Mouse (Mus musculus) embryonic facial prominence, embryonic 13.5 days (tissue): ENCODE data around the gene Slc25a3. TPM values are rescaled to one million over a fixed set of nuclear protein-coding genes. Genes with fewer than 3 reads are reported as not detected.

Source experiments
- ATAC-seq: fragments of 200-750 bp; cut with Nextera tagmentation; 2 replicates; pipeline ENCODE4 v1.8.0; 2017; ENCODE audit warnings: low read depth; ENCODE audit not compliant: insufficient number of reproducible peaks, insufficient read depth, low FRiP score, low TSS enrichment
- H3K27ac ChIP-seq: fragments of 300-500 bp; sonication (generic); 2 replicates; pipeline ENCODE4 v1.5.1; 2015; ENCODE audit warnings: moderate library complexity, mild to moderate bottlenecking, inconsistent platforms
- H3K27me3 ChIP-seq: fragments of 300-500 bp; sonication (generic); 2 replicates; pipeline ENCODE4 v1.6.1; 2015; ENCODE audit warnings: mild to moderate bottlenecking, inconsistent platforms
- H3K36me3 ChIP-seq: fragments of 300-500 bp; sonication (generic); 2 replicates; pipeline ENCODE4 v1.6.1; 2015; ENCODE audit warnings: mild to moderate bottlenecking, inconsistent platforms
- H3K4me1 ChIP-seq: fragments of 300-500 bp; sonication (generic); 2 replicates; pipeline ENCODE4 v1.6.1; 2015; ENCODE audit warnings: inconsistent platforms
- H3K4me2 ChIP-seq: fragments of 300-500 bp; sonication (generic); 2 replicates; pipeline ENCODE4 v1.6.1; 2015; ENCODE audit warnings: moderate library complexity, mild to moderate bottlenecking, inconsistent platforms
- H3K4me3 ChIP-seq: fragments of 300-500 bp; sonication (generic); 2 replicates; pipeline ENCODE4 v1.5.1; 2015; ENCODE audit warnings: mild to moderate bottlenecking, inconsistent platforms
- H3K9ac ChIP-seq: fragments of 300-500 bp; sonication (generic); 2 replicates; pipeline ENCODE4 v1.6.1; 2015; ENCODE audit warnings: mild to moderate bottlenecking, inconsistent platforms
- H3K9me3 ChIP-seq: fragments of 300-500 bp; sonication (generic); 2 replicates; pipeline ENCODE4 v1.6.1; 2016; ENCODE audit warnings: inconsistent platforms
- WGBS: fragments of 180-500 bp; shearing (Covaris S2); methylation state at CpG from one replicate; pipeline ENCODE4 v1.1.7; 2015; ENCODE audit warnings: mixed read lengths; 5-methylcytosine and 5-hydroxymethylcytosine counted together
- polyA plus RNA-seq: library from polyadenylated mRNA; unstranded; fragments of >200 nt; fragmentation: Nextera tagmentation; extraction: Ambion mirVana; gene quantifications from 2 replicates; pipeline ENCODE4 v1.2.1, GENCODE M21; 2015

Slc25a3 gene
- polyA plus RNA-seq, 1 experiment from 2014 or later, result 411 TPM

DNA sequence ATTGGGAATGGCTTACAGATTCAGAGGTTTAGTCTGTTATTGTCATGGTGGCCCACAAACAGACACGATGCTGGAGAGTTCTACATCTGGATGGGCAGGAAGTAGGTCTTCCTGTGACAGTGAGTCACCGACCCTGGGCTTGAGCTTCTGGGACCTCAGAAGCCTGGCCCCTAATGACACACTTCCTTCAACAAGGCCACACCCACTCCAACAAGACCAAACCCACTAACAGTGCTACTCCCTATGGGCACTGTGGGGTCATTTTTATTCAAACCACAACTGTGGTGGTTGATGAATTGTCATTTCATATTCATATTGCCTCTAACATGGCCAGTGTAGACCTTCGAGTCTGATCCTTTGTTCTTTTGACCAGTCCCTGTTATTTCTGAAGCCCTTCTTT lies 14.5 kb upstream of the Slc25a3 start:
- no peak overlapping the region for H3K4me2 ChIP-seq
- H3K4me1 ChIP-seq, result 0 out of 2 replicates have a peak, but pooled peaks cover 3% of the 10 kb centered on the region
- no peak for ATAC-seq
- H3K9me3 ChIP-seq, result no peaks in the 10 kb centered on the region
- H3K9ac ChIP-seq, result no peak overlapping the region
- H3K36me3 ChIP-seq, result no peaks in the 10 kb centered on the region
- no peak overlapping the region for H3K27ac ChIP-seq
- WGBS, result 67% methylated on average over 3 of the region's 3 CpGs
- no peaks in the 10 kb centered on the region for H3K27me3 ChIP-seq
- H3K4me3 ChIP-seq, result no peak overlapping the region

- no peak for ATAC-seq
- no peaks in the 10 kb centered on the region for H3K9me3 ChIP-seq
- H3K27me3 ChIP-seq, result no peaks in the 10 kb centered on the region
- 85% methylated on average over 9 of the region's 9 CpGs for WGBS
- H3K27ac ChIP-seq, result no peak overlapping the region
- no peaks in the 10 kb centered on the region for H3K4me1 ChIP-seq
- no peak overlapping the region for H3K4me2 ChIP-seq
- no peak overlapping the region for H3K4me3 ChIP-seq
- H3K36me3 ChIP-seq, result no peaks in the 10 kb centered on the region
- H3K9ac ChIP-seq, result no peak overlapping the region
These were observed 13.5 kb upstream of the Slc25a3 start for GRCm38 (mm10) chr10:91137400-91137799.

DNA sequence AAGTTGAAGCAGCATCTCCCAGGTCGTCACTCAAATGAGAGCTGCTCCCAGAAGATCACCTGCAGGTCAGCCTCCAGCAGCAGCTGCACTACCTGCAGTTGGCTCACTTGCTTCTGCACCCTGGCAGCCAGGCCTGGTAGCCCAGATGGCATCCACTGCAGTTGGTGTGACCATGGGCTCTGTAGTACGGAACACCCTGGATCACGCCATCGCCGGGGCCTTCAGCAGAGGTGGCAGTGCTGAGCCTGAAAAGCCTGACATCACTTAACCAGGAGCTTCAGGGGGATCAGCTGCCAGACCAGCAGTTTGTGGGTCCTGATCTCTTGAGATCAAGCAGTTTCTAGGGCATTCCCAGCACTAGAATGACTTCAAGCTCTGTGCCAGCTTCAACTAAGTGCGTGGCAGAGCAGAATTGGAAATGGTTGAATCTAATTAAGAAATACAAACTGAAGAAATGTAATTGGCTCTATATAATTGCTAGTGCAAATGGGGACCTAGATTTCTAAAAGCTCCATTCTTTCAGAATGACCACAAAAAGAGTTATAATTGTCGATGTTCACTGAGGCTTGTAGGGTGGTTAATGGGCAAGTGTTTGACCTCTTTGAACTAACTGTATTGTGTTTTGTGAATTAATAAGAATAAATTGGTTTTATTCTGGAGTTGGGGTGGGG lies 11.6 kb upstream of the Slc25a3 start:
- Histone ChIP-seq H3K4me1 (no peaks in the 10 kb centered on the region), H3K27ac (no peak overlapping the region), H3K36me3 (no peaks in the 10 kb centered on the region), H3K4me2 (no peak overlapping the region), H3K9me3 (no peaks in the 10 kb centered on the region), H3K4me3 (no peak overlapping the region), H3K27me3 (no peaks in the 10 kb centered on the region), H3K9ac (no peak overlapping the region)
- no peak for ATAC-seq
- 89% methylated on average over 7 of the region's 7 CpGs for WGBS

DNA sequence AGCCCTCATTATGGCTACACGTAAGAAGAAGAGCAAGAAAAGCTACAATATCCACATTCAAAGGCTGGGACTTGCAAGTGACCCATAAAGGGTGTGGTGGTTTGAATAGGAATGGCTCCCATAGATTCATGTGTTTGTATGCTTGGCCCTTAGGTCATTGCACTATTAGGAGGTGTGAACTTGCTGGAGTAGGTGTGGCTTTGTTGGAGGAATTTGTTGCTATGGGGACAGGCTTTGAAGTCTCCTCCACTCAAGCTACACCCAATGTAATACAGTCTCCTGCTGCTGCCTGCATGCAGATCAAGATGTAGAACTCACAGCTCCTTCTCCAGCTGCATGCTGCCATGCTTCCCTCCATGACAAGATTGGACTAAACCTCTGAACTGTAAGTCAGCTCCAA lies 7.7 kb upstream of the Slc25a3 start:
- no peak for ATAC-seq
- WGBS, result 87% methylated on average over 1 of the region's 1 CpGs
- no peak overlapping the region for H3K27ac ChIP-seq

GRCm38 (mm10) chr10:91130792-91131191 lies 6.9 kb upstream of the Slc25a3 start:
- Histone ChIP-seq H3K9ac (no peak overlapping the region), H3K36me3 (no peaks in the 10 kb centered on the region), H3K9me3 (no peaks in the 10 kb centered on the region), H3K4me3 (no peak overlapping the region), H3K4me2 (no peak overlapping the region), H3K27ac (no peak overlapping the region), H3K4me1 (no peaks in the 10 kb centered on the region), H3K27me3 (no peaks in the 10 kb centered on the region)
- ATAC-seq, result no peak
- WGBS, result 85% methylated on average over 3 of the region's 3 CpGs

More for the DNA sequence above, 7.7 kb upstream of the Slc25a3 start:
- Histone ChIP-seq H3K36me3 (no peaks in the 10 kb centered on the region), H3K9me3 (no peaks in the 10 kb centered on the region), H3K27me3 (no peaks in the 10 kb centered on the region), H3K4me3 (no peak overlapping the region), H3K4me1 (no peaks in the 10 kb centered on the region), H3K9ac (no peak overlapping the region), H3K4me2 (no peak overlapping the region)

- 56% methylated on average over 1 of the region's 1 CpGs for WGBS
- Histone ChIP-seq H3K27me3 (no peaks in the 10 kb centered on the region), H3K4me1 (0 out of 2 replicates have a peak, but pooled peaks cover 3% of the 10 kb centered on the region), H3K27ac (no peak overlapping the region), H3K9ac (no peak overlapping the region), H3K9me3 (no peaks in the 10 kb centered on the region), H3K36me3 (no peaks in the 10 kb centered on the region), H3K4me2 (no peak overlapping the region), H3K4me3 (no peak overlapping the region)
- no peak for ATAC-seq
These were observed 4.8 kb upstream of the Slc25a3 start for GRCm38 (mm10) chr10:91128551-91129160.

GRCm38 (mm10) chr10:91127395-91127794 lies 3.5 kb upstream of the Slc25a3 start:
- H3K9me3 ChIP-seq, result no peaks in the 10 kb centered on the region
- H3K9ac ChIP-seq, result no peak overlapping the region
- H3K27me3 ChIP-seq, result no peaks in the 10 kb centered on the region
- H3K27ac ChIP-seq, result no peak overlapping the region
- H3K4me1 ChIP-seq, result peaks cover 8% of the 10 kb centered on the region
- WGBS, result 78% methylated on average over 2 of the region's 2 CpGs
- ATAC-seq, result no peak
- H3K4me3 ChIP-seq, result no peak overlapping the region
- H3K4me2 ChIP-seq, result no peak overlapping the region
- H3K36me3 ChIP-seq, result no peaks in the 10 kb centered on the region

GRCm38 (mm10) chr10:91126618-91127355 lies 2.9 kb upstream of the Slc25a3 start:
- peaks cover 14% of the 10 kb centered on the region for H3K4me1 ChIP-seq
- no peak overlapping the region for H3K9ac ChIP-seq
- no peak overlapping the region for H3K4me3 ChIP-seq
- no peak overlapping the region for H3K27ac ChIP-seq
- H3K4me2 ChIP-seq, result no peak overlapping the region
- ATAC-seq, result no peak
- H3K36me3 ChIP-seq, result peaks cover 4% of the 10 kb centered on the region
- 80% methylated on average over 10 of the region's 10 CpGs for WGBS
- no peaks in the 10 kb centered on the region for H3K9me3 ChIP-seq
- H3K27me3 ChIP-seq, result no peaks in the 10 kb centered on the region

DNA sequence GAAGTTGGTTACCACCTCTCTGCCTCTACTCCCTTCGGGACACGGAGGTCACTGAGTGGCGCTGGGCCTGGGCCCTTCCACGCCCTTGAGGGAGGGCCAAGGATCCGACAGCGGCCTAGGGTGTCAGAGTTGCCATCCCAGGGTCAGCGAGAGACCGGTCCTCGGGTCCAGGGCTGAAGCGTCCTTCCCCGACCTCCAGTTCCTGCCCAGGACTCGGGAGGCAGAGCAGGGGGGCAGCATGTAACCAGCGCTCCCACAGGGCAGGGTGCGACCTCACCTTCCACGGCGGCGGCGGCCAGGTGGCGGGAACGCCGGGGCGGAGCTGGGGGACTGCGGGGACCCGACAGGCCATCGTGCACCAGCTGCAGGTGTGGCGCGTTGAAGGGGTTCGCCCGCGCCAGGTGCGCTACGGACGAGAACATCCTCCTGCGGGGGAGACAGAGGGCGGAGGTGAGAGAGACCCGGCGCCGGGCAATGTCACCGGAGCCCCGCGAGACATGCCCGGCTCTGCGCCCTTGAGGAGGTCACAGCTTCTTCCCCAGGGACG lies 505 bp downstream of the Slc25a3 start:
- Histone ChIP-seq H3K27ac (peak overlapping the region; percentile 89), H3K4me1 (peaks cover 19% of the 10 kb centered on the region), H3K36me3 (peaks cover 35% of the 10 kb centered on the region), H3K9ac (peak overlapping the region; percentile 99), H3K9me3 (no peaks in the 10 kb centered on the region), H3K4me3 (peak overlapping the region; percentile 98), H3K4me2 (peak overlapping the region; percentile 87), H3K27me3 (no peaks in the 10 kb centered on the region)
- ATAC-seq, result peak; percentile 33
- under 1% methylated on average over 44 of the region's 44 CpGs for WGBS

DNA sequence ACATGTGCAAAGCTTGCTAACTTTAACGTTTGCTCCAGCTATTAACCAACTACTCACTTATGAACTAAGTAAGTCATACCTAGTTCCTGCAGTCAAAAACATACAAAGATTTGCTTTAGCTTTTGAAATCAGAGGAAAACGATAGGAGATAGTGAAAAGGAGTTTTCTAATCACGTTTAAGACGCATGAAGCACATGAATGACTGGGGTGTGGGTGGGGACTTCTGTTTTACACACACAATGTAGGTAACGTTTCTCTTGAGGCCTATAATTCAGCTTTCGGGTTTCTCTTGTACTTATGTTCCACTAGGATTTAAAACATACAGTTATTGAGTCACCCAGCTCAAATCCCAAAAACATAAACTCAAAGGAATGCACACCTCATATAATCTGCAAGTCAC lies 1.2 kb downstream of the Slc25a3 start:
- 35% methylated on average over 6 of the region's 6 CpGs for WGBS
- peaks cover 42% of the 10 kb centered on the region for H3K36me3 ChIP-seq
- ATAC-seq, result no peak
- no peak overlapping the region for H3K27ac ChIP-seq
- peak overlapping the region; percentile 99 for H3K9ac ChIP-seq
- no peaks in the 10 kb centered on the region for H3K27me3 ChIP-seq
- H3K4me3 ChIP-seq, result peak overlapping the region; percentile 98
- H3K4me1 ChIP-seq, result peaks cover 19% of the 10 kb centered on the region
- no peaks in the 10 kb centered on the region for H3K9me3 ChIP-seq
- H3K4me2 ChIP-seq, result peak overlapping the region; percentile 87

- Histone ChIP-seq H3K36me3 (peaks cover 94% of the 10 kb centered on the region), H3K27me3 (no peaks in the 10 kb centered on the region), H3K9me3 (no peaks in the 10 kb centered on the region), H3K4me2 (no peak overlapping the region), H3K4me3 (no peak overlapping the region), H3K4me1 (peaks cover 7% of the 10 kb centered on the region), H3K27ac (no peak overlapping the region), H3K9ac (no peak overlapping the region)
- ATAC-seq, result no peak
- WGBS, result 94% methylated on average over 12 of the region's 12 CpGs
These were observed 6.9 kb downstream of the Slc25a3 start for GRCm38 (mm10) chr10:91116958-91117357.
